In genomic region chr16:18452361-18452862, GRCm38 (mm10) we compare ENCODE assay signal across 14 mouse cellular contexts. TPM values are rescaled to one million over a fixed set of nuclear protein-coding genes. Genes with fewer than 3 reads are reported as not detected.
DNase-seq lines count a peak whose midpoint lies in the region; ATAC-seq and TF ChIP-seq lines count a peak whose summit lies in the region.
"Had no signal": no experiment of that assay in that cellular context is flagged by ENCODE, and none has a peak within 500 bp of the region (broad histone marks: within the 10 kb centered on the region; RNA-seq: fewer than 3 reads in every experiment).

No protein-coding gene starts in this region.

- no peak overlapping the region for H3K4me3 ChIP-seq in cerebellum, adult 2 months (replicated peaks; ENCODE audit: insufficient read depth, low read depth, low read length)
- H3K4me3 ChIP-seq in midbrain, embryonic 11.5 days (ENCODE audit: low read depth, low read length): no peak overlapping the region
- H3K4me3 ChIP-seq in midbrain, embryonic 13.5 days (replicated peaks): no peak overlapping the region
- H3K4me3 ChIP-seq in embryonic facial prominence, embryonic 12.5 days: no peak overlapping the region
- H3K4me3 ChIP-seq: heart, embryonic 15.5 days; myocyte had no signal

- no peak for TF ChIP-seq POLR2A in cerebellum, adult 2 months (IDR thresholded peaks at IDR 0.05; ENCODE audit: borderline replicate concordance, insufficient read depth, low read length)

- peak; percentile 40 to 47 for DNase-seq in cerebellum, adult 2 months
- DNase-seq in midbrain, embryonic 11.5 days (ENCODE audit: low spot score, missing footprints): peak; percentile 60
- DNase-seq in left cerebral cortex, postnatal 36 days (ENCODE audit: low spot score in 2 of 2): peak; percentile 53 to 61
- no peak for DNase-seq in lung, postnatal 14 days
- no peak for DNase-seq in thymus, adult 18-20 months
- DNase-seq: adrenal gland, adult 8-10 months; kidney, adult 2 months; thymus, adult 2 months had no signal

- intact Hi-C loops in left cerebral cortex, postnatal 36 days (cut with DNase I): no loop called here

- H3K36me3 ChIP-seq in midbrain, embryonic 11.5 days (ENCODE audit: control insufficient read depth, insufficient read depth, low read length): no peaks in the 10 kb centered on the region
- peaks cover 9% of the 10 kb centered on the region for H3K36me3 ChIP-seq in midbrain, embryonic 13.5 days
- H3K36me3 ChIP-seq in embryonic facial prominence, embryonic 12.5 days: no peaks in the 10 kb centered on the region

- peaks cover 33% of the 10 kb centered on the region for H3K4me1 ChIP-seq in cerebellum, adult 2 months (ENCODE audit: control insufficient read depth, insufficient read depth, low read length)
- no peaks in the 10 kb centered on the region for H3K4me1 ChIP-seq in midbrain, embryonic 11.5 days (ENCODE audit: control insufficient read depth, insufficient read depth, low read length)
- no peaks in the 10 kb centered on the region for H3K4me1 ChIP-seq in midbrain, embryonic 13.5 days (replicated peaks)
- peaks cover 10% of the 10 kb centered on the region; the same call in 1 of the 2 replicates for H3K4me1 ChIP-seq in embryonic facial prominence, embryonic 12.5 days

- no peaks in the 10 kb centered on the region for H3K27me3 ChIP-seq in cerebellum, adult 2 months (ENCODE audit: control insufficient read depth, insufficient read depth, low read length)
- H3K27me3 ChIP-seq in midbrain, embryonic 11.5 days (ENCODE audit: control insufficient read depth, insufficient read depth, low read length): no peaks in the 10 kb centered on the region
- no peaks in the 10 kb centered on the region for H3K27me3 ChIP-seq in midbrain, embryonic 13.5 days
- no peaks in the 10 kb centered on the region for H3K27me3 ChIP-seq in embryonic facial prominence, embryonic 12.5 days
- H3K27me3 ChIP-seq: heart, embryonic 15.5 days had no signal

- 23% methylated on average over 8 of the region's 8 CpGs for WGBS in cerebellum, adult 2 months
- 87% methylated on average over 8 of the region's 8 CpGs for WGBS in midbrain, embryonic 11.5 days
- 80% methylated on average over 8 of the region's 8 CpGs for WGBS in midbrain, embryonic 13.5 days
- WGBS in embryonic facial prominence, embryonic 12.5 days: 75% methylated on average over 8 of the region's 8 CpGs

- H3K27ac ChIP-seq in cerebellum, adult 2 months (ENCODE audit: insufficient read depth, low read length): 0 out of 2 replicates have a peak overlapping the region, but pooled peaks have one; percentile 8
- no peak overlapping the region for H3K27ac ChIP-seq in midbrain, embryonic 11.5 days (ENCODE audit: low read depth, low read length)
- no peak overlapping the region for H3K27ac ChIP-seq in midbrain, embryonic 13.5 days
- 0 out of 2 replicates have a peak overlapping the region, but pooled peaks have one; percentile 7 for H3K27ac ChIP-seq in embryonic facial prominence, embryonic 12.5 days
- H3K27ac ChIP-seq: heart, embryonic 15.5 days; liver, embryonic 14.5 days had no signal

- H3K4me2 ChIP-seq in midbrain, embryonic 11.5 days: no peak overlapping the region
- no peak overlapping the region for H3K4me2 ChIP-seq in midbrain, embryonic 13.5 days (replicated peaks)
- H3K4me2 ChIP-seq in embryonic facial prominence, embryonic 12.5 days (replicated peaks): no peak overlapping the region
- H3K4me2 ChIP-seq: heart, embryonic 15.5 days had no signal

- no peak for TF ChIP-seq CTCF in cerebellum, adult 2 months (IDR thresholded peaks at IDR 0.05; ENCODE audit: borderline replicate concordance, insufficient read depth, low read depth, low read length)

- H3K9ac ChIP-seq in midbrain, embryonic 11.5 days (ENCODE audit: low read length): no peak overlapping the region
- no peak overlapping the region for H3K9ac ChIP-seq in midbrain, embryonic 13.5 days (replicated peaks)
- H3K9ac ChIP-seq in embryonic facial prominence, embryonic 12.5 days: no peak overlapping the region
- H3K9ac ChIP-seq: heart, embryonic 15.5 days; liver, embryonic 14.5 days had no signal

- no peak for ATAC-seq in cerebellum, adult (ENCODE audit: insufficient number of reproducible peaks, low FRiP score, low TSS enrichment)
- no peak for ATAC-seq in midbrain, embryonic 11.5 days (ENCODE audit: low FRiP score)
- no peak for ATAC-seq in midbrain, embryonic 13.5 days
- ATAC-seq in embryonic facial prominence, embryonic 12.5 days (ENCODE audit: insufficient number of reproducible peaks, insufficient read depth, low FRiP score, low TSS enrichment): no peak

- no peaks in the 10 kb centered on the region for H3K9me3 ChIP-seq in midbrain, embryonic 11.5 days (ENCODE audit: control insufficient read depth, low read length)
- no peaks in the 10 kb centered on the region for H3K9me3 ChIP-seq in midbrain, embryonic 13.5 days
- H3K9me3 ChIP-seq in embryonic facial prominence, embryonic 12.5 days: no peaks in the 10 kb centered on the region
- H3K9me3 ChIP-seq: heart, embryonic 15.5 days had no signal

RNA-seq across cellular contexts. Expression of gene Comt, which starts 25.8 kb away (rescaled TPM):
- polyA plus RNA-seq in cerebellum, adult 2 months (2012; rRNA removed): 145 and 146 TPM in 2 replicates
- polyA plus RNA-seq in midbrain, embryonic 11.5 days (2014; fragmentation: Nextera tagmentation; extraction: Ambion mirVana): 50.8 and 52.5 TPM in 2 replicates
- polyA plus RNA-seq in midbrain, embryonic 13.5 days (2015; fragmentation: Nextera tagmentation; extraction: Ambion mirVana): 75.7 and 78.8 TPM in 2 replicates
- 56.1 and 59.7 TPM in 2 replicates for polyA plus RNA-seq in embryonic facial prominence, embryonic 12.5 days (2016; fragmentation: Nextera tagmentation; extraction: Ambion mirVana)
- total RNA-seq in left cerebral cortex, postnatal 36 days (2021): 100 to 1,000 TPM in 1 of 2 experiments, 10 to 100 TPM in 1; 89.1 to 100 TPM

RNA-seq across cellular contexts. Expression of gene Txnrd2, which starts 26.2 kb away (rescaled TPM):
- 20.6 and 23.1 TPM in 2 replicates for polyA plus RNA-seq in cerebellum, adult 2 months (2012; rRNA removed)
- polyA plus RNA-seq in midbrain, embryonic 11.5 days (2014; fragmentation: Nextera tagmentation; extraction: Ambion mirVana): 21.0 and 22.7 TPM in 2 replicates
- 25.9 and 28.6 TPM in 2 replicates for polyA plus RNA-seq in midbrain, embryonic 13.5 days (2015; fragmentation: Nextera tagmentation; extraction: Ambion mirVana)
- polyA plus RNA-seq in embryonic facial prominence, embryonic 12.5 days (2016; fragmentation: Nextera tagmentation; extraction: Ambion mirVana): 15.7 and 19.8 TPM in 2 replicates
- 10 to 100 TPM; 21.7 TPM for total RNA-seq in left cerebral cortex, postnatal 36 days (2021)

RNA-seq across cellular contexts. Expression of gene Gnb1l, which starts 46.1 kb away (rescaled TPM):
- 6.8 and 8.2 TPM in 2 replicates for polyA plus RNA-seq in cerebellum, adult 2 months (2012; rRNA removed)
- 10.3 and 12.9 TPM in 2 replicates for polyA plus RNA-seq in midbrain, embryonic 11.5 days (2014; fragmentation: Nextera tagmentation; extraction: Ambion mirVana)
- 12.9 and 16.0 TPM in 2 replicates for polyA plus RNA-seq in midbrain, embryonic 13.5 days (2015; fragmentation: Nextera tagmentation; extraction: Ambion mirVana)
- polyA plus RNA-seq in embryonic facial prominence, embryonic 12.5 days (2016; fragmentation: Nextera tagmentation; extraction: Ambion mirVana): 16.9 and 17.5 TPM in 2 replicates
- total RNA-seq in left cerebral cortex, postnatal 36 days (2021): 1 to 10 TPM; 5.0 to 9.0 TPM

RNA-seq across cellular contexts. Expression of gene Rtl10, which starts 46.3 kb away (rescaled TPM):
- polyA plus RNA-seq in cerebellum, adult 2 months (2012; rRNA removed): 5.9 and 6.1 TPM in 2 replicates
- 2.0 and 2.1 TPM in 2 replicates for polyA plus RNA-seq in midbrain, embryonic 11.5 days (2014; fragmentation: Nextera tagmentation; extraction: Ambion mirVana)
- polyA plus RNA-seq in midbrain, embryonic 13.5 days (2015; fragmentation: Nextera tagmentation; extraction: Ambion mirVana): 3.9 and 4.5 TPM in 2 replicates
- 4.1 and 4.2 TPM in 2 replicates for polyA plus RNA-seq in embryonic facial prominence, embryonic 12.5 days (2016; fragmentation: Nextera tagmentation; extraction: Ambion mirVana)
- total RNA-seq in left cerebral cortex, postnatal 36 days (2021): 1 to 10 TPM; 5.0 to 7.5 TPM

Comparison
In these comparisons a context has a peak if more than half of its experiments do, and no peak if none do; other contexts are left out.
1. DNase-seq: peak in cerebellum, adult 2 months (2 of 2), midbrain, embryonic 11.5 days (single experiment) and left cerebral cortex, postnatal 36 days (2 of 2); none in lung, postnatal 14 days (single experiment) and thymus, adult 18-20 months (0 of 2).
2. H3K27ac ChIP-seq: peak in cerebellum, adult 2 months (single experiment) and embryonic facial prominence, embryonic 12.5 days (single experiment); none in midbrain, embryonic 11.5 days (single experiment) and midbrain, embryonic 13.5 days (single experiment).